Mouse (Mus musculus) myocyte (in vitro differentiated cells): ENCODE results near the gene Gm20521.

ENCODE experiments used
- E2F4 ChIP-seq: IDR thresholded peaks from one replicate; pipeline ENCODE4 v1.6.1; 2011; ENCODE audit warnings: mild to moderate bottlenecking, control low read depth, moderate library complexity; ENCODE audit not compliant: insufficient read depth
- MAX ChIP-seq: IDR thresholded peaks from one replicate; pipeline ENCODE4 v1.6.1; 2011; ENCODE audit warnings: low read depth, mild to moderate bottlenecking, control low read depth
- MYOD1 ChIP-seq, 3 experiments: IDR thresholded peaks; one replicate each; pipeline ENCODE4 v1.6.1; 2011; ENCODE audit warnings: control low read depth in 2 of 3, low read depth in 2 of 3, mild to moderate bottlenecking in 2 of 3, moderate library complexity in 1 of 3; ENCODE audit not compliant: insufficient read length in 2 of 3, control insufficient read depth in 1 of 3
- MYOG ChIP-seq, 3 experiments: IDR thresholded peaks; one replicate each; pipeline ENCODE4 v1.6.1; 2011; ENCODE audit warnings: control low read depth in 2 of 3, low read depth in 2 of 3, mild to moderate bottlenecking in 2 of 3; ENCODE audit not compliant: insufficient read length in 2 of 3, control insufficient read depth in 1 of 3, insufficient read depth in 1 of 3
- POLR2A ChIP-seq: IDR thresholded peaks from one replicate; pipeline ENCODE4 v1.6.1; 2011; ENCODE audit warnings: low read depth, mild to moderate bottlenecking, control low read depth, moderate library complexity; ENCODE audit not compliant: insufficient read length
- POLR2AphosphoS2 ChIP-seq: IDR thresholded peaks from one replicate; pipeline ENCODE4 v1.6.1; 2011; ENCODE audit warnings: low read depth, control low read depth; ENCODE audit not compliant: insufficient read length
- REST ChIP-seq: IDR thresholded peaks from one replicate; pipeline ENCODE4 v1.6.1; 2011; ENCODE audit warnings: mild to moderate bottlenecking, control low read depth, moderate library complexity; ENCODE audit not compliant: insufficient read depth, insufficient read length
- TCF12 ChIP-seq: IDR thresholded peaks from one replicate; pipeline ENCODE4 v1.6.1; 2011; ENCODE audit warnings: mild to moderate bottlenecking, control low read depth; ENCODE audit not compliant: poor library complexity, insufficient read depth, severe bottlenecking
- USF1 ChIP-seq: IDR thresholded peaks from one replicate; pipeline ENCODE4 v1.6.1; 2011; ENCODE audit warnings: low read depth, mild to moderate bottlenecking, control low read depth, moderate library complexity

GRCm38 (mm10) chr14:54920076-54920685 lies 36.9 kb downstream of the Gm20521 start:
- TF ChIP-seq POLR2A (no peak), REST (no peak), MYOD1 (IDR thresholded peaks at IDR 0.05; ENCODE audit: control insufficient read depth in 1 of 3, insufficient read length in 2 of 3, low read depth in 2 of 3) (no peak), TCF12 (no peak), E2F4 (no peak), USF1 (no peak), POLR2AphosphoS2 (no peak), MAX (no peak), MYOG (IDR thresholded peaks at IDR 0.05; ENCODE audit: control insufficient read depth in 1 of 3, insufficient read depth in 1 of 3, insufficient read length in 2 of 3, low read depth in 2 of 3) (no peak)
